Mouse (Mus musculus) testis, postnatal 14 days (tissue): ENCODE measurements at regions not wholly inside any gene's neighbourhood (a gene's known extent, or its start where the extent isn't known, plus 50 kb on each side); places are given as distances from the start of the nearest gene placed in this dataset.

Experiments
- DNase-seq: peaks from one replicate; pipeline ENCODE4 v3.0.0; 2021; ENCODE audit warnings: low spot score

- no peak for DNase-seq
Observed at GRCm38 (mm10) chr9:23064811-23065210, 158.1 kb upstream of the Bmper start.

- DNase-seq = no peak
Observed at GRCm38 (mm10) chr9:23068101-23068791, 154.6 kb upstream of the Bmper start.

- no peak for DNase-seq
Observed at GRCm38 (mm10) chr9:23069161-23069560, 153.7 kb upstream of the Bmper start.

GRCm38 (mm10) chr9:23071006-23071405 lies 151.9 kb upstream of the Bmper start:
- DNase-seq = no peak

GRCm38 (mm10) chr9:23072741-23073140 lies 150.1 kb upstream of the Bmper start:
- no peak for DNase-seq

- DNase-seq = peak; percentile 63
Observed at GRCm38 (mm10) chr9:23083562-23083961, 139.3 kb upstream of the Bmper start.

- no peak for DNase-seq
Observed at GRCm38 (mm10) chr9:23089339-23089738, 133.5 kb upstream of the Bmper start.

GRCm38 (mm10) chr9:23097134-23097789 lies 125.6 kb upstream of the Bmper start:
- DNase-seq = no peak

- no peak for DNase-seq
Observed at GRCm38 (mm10) chr9:23101584-23101983, 121.3 kb upstream of the Bmper start.

- DNase-seq = no peak
Observed at GRCm38 (mm10) chr9:23101990-23102796, 120.7 kb upstream of the Bmper start.

- no peak for DNase-seq
Observed at GRCm38 (mm10) chr9:23111500-23111899, 111.4 kb upstream of the Bmper start.

- no peak for DNase-seq
Observed at GRCm38 (mm10) chr9:23115026-23115425, 107.8 kb upstream of the Bmper start.

- DNase-seq = no peak
Observed at GRCm38 (mm10) chr9:23115540-23115939, 107.3 kb upstream of the Bmper start.

- no peak for DNase-seq
Observed at GRCm38 (mm10) chr9:23116311-23116710, 106.6 kb upstream of the Bmper start.

GRCm38 (mm10) chr9:23119811-23120210 lies 103.1 kb upstream of the Bmper start:
- no peak for DNase-seq

- DNase-seq = no peak
Observed at GRCm38 (mm10) chr9:23120814-23121213, 102.1 kb upstream of the Bmper start.

GRCm38 (mm10) chr9:23122524-23122923 lies 100.4 kb upstream of the Bmper start:
- no peak for DNase-seq

GRCm38 (mm10) chr9:23123452-23123851 lies 99.4 kb upstream of the Bmper start:
- no peak for DNase-seq

GRCm38 (mm10) chr9:23125761-23126704 lies 96.8 kb upstream of the Bmper start:
- DNase-seq = no peak

- DNase-seq = no peak
Observed at GRCm38 (mm10) chr9:23127338-23128017, 95.4 kb upstream of the Bmper start.

GRCm38 (mm10) chr9:23128018-23128369 lies 94.9 kb upstream of the Bmper start:
- no peak for DNase-seq
